Mouse (Mus musculus) kidney, embryonic 15.5 days (tissue): ENCODE data around the gene Gm14085. TPM values are rescaled to one million over a fixed set of nuclear protein-coding genes. Genes with fewer than 3 reads are reported as not detected.
"Not testable (repeated sequence)": the region's sequence is repeated elsewhere in the genome, so short reads cannot be mapped to it uniquely, and the experiment has no call there.

Experiments
- ATAC-seq: fragments of 200-750 bp; cut with Nextera tagmentation; replicated peaks from 2 replicates; pipeline ENCODE4 v1.8.0; 2017; ENCODE audit warnings: moderate TSS enrichment; ENCODE audit not compliant: low FRiP score
- H3K27ac ChIP-seq: fragments of 300-500 bp; sonication (generic); 2 replicates; pipeline ENCODE4 v1.5.1; 2015; ENCODE audit warnings: mild to moderate bottlenecking, inconsistent platforms
- H3K27me3 ChIP-seq: fragments of 300-500 bp; sonication (generic); 2 replicates; pipeline ENCODE4 v1.6.1; 2015; ENCODE audit warnings: inconsistent platforms
- H3K36me3 ChIP-seq: fragments of 300-500 bp; sonication (generic); 2 replicates; pipeline ENCODE4 v1.6.1; 2015; ENCODE audit warnings: inconsistent platforms
- H3K4me1 ChIP-seq: fragments of 300-500 bp; sonication (generic); 2 replicates; pipeline ENCODE4 v1.6.1; 2015; ENCODE audit warnings: inconsistent platforms
- H3K4me2 ChIP-seq: fragments of 300-500 bp; sonication (generic); 2 replicates; pipeline ENCODE4 v1.6.1; 2015; ENCODE audit warnings: moderate library complexity, mild to moderate bottlenecking, inconsistent platforms
- H3K4me3 ChIP-seq: fragments of 300-500 bp; sonication (generic); replicated peaks from 2 replicates; pipeline ENCODE4 v1.5.1; 2015; ENCODE audit warnings: mild to moderate bottlenecking, inconsistent platforms
- H3K9ac ChIP-seq: fragments of 300-500 bp; sonication (generic); 2 replicates; pipeline ENCODE4 v1.6.1; 2015; ENCODE audit warnings: mild to moderate bottlenecking, inconsistent platforms
- H3K9me3 ChIP-seq: fragments of 300-500 bp; sonication (generic); replicated peaks from 2 replicates; pipeline ENCODE4 v1.6.1; 2016; ENCODE audit warnings: inconsistent platforms
- WGBS: fragments of 180-500 bp; shearing (Covaris S2); methylation state at CpG from one replicate; pipeline ENCODE4 v1.1.7; 2015; ENCODE audit warnings: mixed read lengths; 5-methylcytosine and 5-hydroxymethylcytosine counted together
- polyA plus RNA-seq: library from polyadenylated mRNA; unstranded; fragments of >200 nt; fragmentation: Nextera tagmentation; extraction: Ambion mirVana; gene quantifications from 2 replicates; pipeline ENCODE4 v1.2.1, GENCODE M21; 2015

Gm14085 gene
- polyA plus RNA-seq, 1 experiment from 2014 or later = 0.12 TPM

GRCm38 (mm10) chr2:122485654-122486053, 913 bp downstream of the Gm14085 start:
- H3K9ac ChIP-seq, ATAC-seq, H3K4me1 ChIP-seq, H3K27ac ChIP-seq, H3K27me3 ChIP-seq, H3K9me3 ChIP-seq, H3K4me2 ChIP-seq, H3K4me3 ChIP-seq, H3K36me3 ChIP-seq: not testable (repeated sequence)
- WGBS = 64% methylated on average over 3 of the region's 3 CpGs

- not testable (repeated sequence) for H3K27me3 ChIP-seq, H3K36me3 ChIP-seq, H3K9ac ChIP-seq, ATAC-seq, H3K4me2 ChIP-seq, H3K9me3 ChIP-seq, H3K27ac ChIP-seq, H3K4me1 ChIP-seq, H3K4me3 ChIP-seq
Observed at GRCm38 (mm10) chr2:122486122-122486521, 1.4 kb downstream of the Gm14085 start.

GRCm38 (mm10) chr2:122486674-122487073, 1.9 kb downstream of the Gm14085 start:
- Histone ChIP-seq H3K4me2 (no peak overlapping the region), H3K27ac (no peak overlapping the region), H3K9ac (no peak overlapping the region), H3K9me3 (no peaks in the 10 kb centered on the region), H3K36me3 (no peaks in the 10 kb centered on the region), H3K4me1 (no peaks in the 10 kb centered on the region), H3K27me3 (no peaks in the 10 kb centered on the region), H3K4me3 (no peak overlapping the region)
- 92% methylated on average over 2 of the region's 2 CpGs for WGBS
- ATAC-seq = no peak

- H3K9me3 ChIP-seq, H3K4me3 ChIP-seq: not testable (repeated sequence)
- 89% methylated on average over 1 of the region's 1 CpGs for WGBS
Observed at GRCm38 (mm10) chr2:122529696-122530095, 45.0 kb downstream of the Gm14085 start.

GRCm38 (mm10) chr2:122531290-122531689, 46.5 kb downstream of the Gm14085 start:
- no peak overlapping the region for H3K4me2 ChIP-seq
- H3K27ac ChIP-seq = no peak overlapping the region
- H3K9me3 ChIP-seq = no peaks in the 10 kb centered on the region
- H3K27me3 ChIP-seq = no peaks in the 10 kb centered on the region
- ATAC-seq = no peak
- no peak overlapping the region for H3K9ac ChIP-seq
- WGBS = 85% methylated on average over 7 of the region's 7 CpGs
- no peaks in the 10 kb centered on the region for H3K36me3 ChIP-seq
- H3K4me3 ChIP-seq = no peak overlapping the region
- no peaks in the 10 kb centered on the region for H3K4me1 ChIP-seq

More at GRCm38 (mm10) chr2:122529696-122530095, 45.0 kb downstream of the Gm14085 start:
- H3K9ac ChIP-seq, H3K36me3 ChIP-seq, H3K27me3 ChIP-seq, H3K4me2 ChIP-seq, H3K27ac ChIP-seq, ATAC-seq, H3K4me1 ChIP-seq: not testable (repeated sequence)

- Histone ChIP-seq H3K4me3 (no peak overlapping the region), H3K4me2 (no peak overlapping the region), H3K9me3 (no peaks in the 10 kb centered on the region), H3K27me3 (no peaks in the 10 kb centered on the region), H3K27ac (no peak overlapping the region), H3K9ac (no peak overlapping the region), H3K36me3 (no peaks in the 10 kb centered on the region), H3K4me1 (no peaks in the 10 kb centered on the region)
- no peak for ATAC-seq
- 68% methylated on average over 2 of the region's 2 CpGs for WGBS
Observed at GRCm38 (mm10) chr2:122531726-122532125, 47.0 kb downstream of the Gm14085 start.

- no peak overlapping the region for H3K4me2 ChIP-seq
- WGBS = 77% methylated on average over 2 of the region's 2 CpGs
- no peak overlapping the region for H3K9ac ChIP-seq
- H3K9me3 ChIP-seq = no peaks in the 10 kb centered on the region
- H3K4me1 ChIP-seq = no peaks in the 10 kb centered on the region
- H3K27me3 ChIP-seq = no peaks in the 10 kb centered on the region
- no peak overlapping the region for H3K4me3 ChIP-seq
- no peaks in the 10 kb centered on the region for H3K36me3 ChIP-seq
- no peak for ATAC-seq
- H3K27ac ChIP-seq = no peak overlapping the region
Observed at GRCm38 (mm10) chr2:122532136-122532801, 47.5 kb downstream of the Gm14085 start.

- no peak overlapping the region for H3K4me2 ChIP-seq
- H3K9me3 ChIP-seq = no peaks in the 10 kb centered on the region
- no peaks in the 10 kb centered on the region for H3K27me3 ChIP-seq
- no peak overlapping the region for H3K27ac ChIP-seq
- no peaks in the 10 kb centered on the region for H3K4me1 ChIP-seq
- H3K36me3 ChIP-seq = no peaks in the 10 kb centered on the region
- no peak overlapping the region for H3K9ac ChIP-seq
- no peak for ATAC-seq
- 97% methylated on average over 2 of the region's 2 CpGs for WGBS
- no peak overlapping the region for H3K4me3 ChIP-seq
Observed at GRCm38 (mm10) chr2:122532802-122533186, 48.1 kb downstream of the Gm14085 start.

GRCm38 (mm10) chr2:122533378-122533777, 48.6 kb downstream of the Gm14085 start:
- Histone ChIP-seq H3K9me3 (no peaks in the 10 kb centered on the region), H3K9ac (no peak overlapping the region), H3K4me1 (no peaks in the 10 kb centered on the region), H3K36me3 (no peaks in the 10 kb centered on the region), H3K4me3 (no peak overlapping the region), H3K4me2 (no peak overlapping the region), H3K27ac (no peak overlapping the region), H3K27me3 (no peaks in the 10 kb centered on the region)
- ATAC-seq = no peak
- 85% methylated on average over 2 of the region's 2 CpGs for WGBS

- WGBS = 83% methylated on average over 2 of the region's 2 CpGs
- H3K4me1 ChIP-seq = no peaks in the 10 kb centered on the region
- no peak overlapping the region for H3K27ac ChIP-seq
- no peak overlapping the region for H3K4me2 ChIP-seq
- no peaks in the 10 kb centered on the region for H3K27me3 ChIP-seq
- no peaks in the 10 kb centered on the region for H3K9me3 ChIP-seq
- no peak overlapping the region for H3K9ac ChIP-seq
- no peak overlapping the region for H3K4me3 ChIP-seq
- ATAC-seq = no peak
- H3K36me3 ChIP-seq = no peaks in the 10 kb centered on the region
Observed at GRCm38 (mm10) chr2:122534671-122535070, 49.9 kb downstream of the Gm14085 start.

- Histone ChIP-seq H3K9ac (no peak overlapping the region), H3K4me3 (no peak overlapping the region), H3K4me2 (no peak overlapping the region), H3K9me3 (no peaks in the 10 kb centered on the region), H3K36me3 (no peaks in the 10 kb centered on the region), H3K27me3 (no peaks in the 10 kb centered on the region), H3K27ac (no peak overlapping the region), H3K4me1 (no peaks in the 10 kb centered on the region)
- ATAC-seq = no peak
- 35% methylated on average over 2 of the region's 2 CpGs for WGBS
Observed at GRCm38 (mm10) chr2:122558317-122558716, 73.6 kb downstream of the Gm14085 start.

GRCm38 (mm10) chr2:122561221-122561620, 76.5 kb downstream of the Gm14085 start:
- Histone ChIP-seq H3K9ac (no peak overlapping the region), H3K27ac (no peak overlapping the region), H3K4me2 (no peak overlapping the region), H3K4me3 (no peak overlapping the region), H3K9me3 (no peaks in the 10 kb centered on the region), H3K36me3 (no peaks in the 10 kb centered on the region), H3K4me1 (no peaks in the 10 kb centered on the region), H3K27me3 (no peaks in the 10 kb centered on the region)
- 91% methylated on average over 5 of the region's 5 CpGs for WGBS
- no peak for ATAC-seq

GRCm38 (mm10) chr2:122562251-122562650, 77.5 kb downstream of the Gm14085 start:
- ATAC-seq = no peak
- WGBS = 94% methylated on average over 1 of the region's 1 CpGs

More at GRCm38 (mm10) chr2:122562251-122562650, 77.5 kb downstream of the Gm14085 start:
- H3K36me3 ChIP-seq = no peaks in the 10 kb centered on the region
- H3K27me3 ChIP-seq = no peaks in the 10 kb centered on the region
- no peak overlapping the region for H3K9ac ChIP-seq
- no peaks in the 10 kb centered on the region for H3K9me3 ChIP-seq
- no peaks in the 10 kb centered on the region for H3K4me1 ChIP-seq
- H3K4me3 ChIP-seq = no peak overlapping the region
- no peak overlapping the region for H3K27ac ChIP-seq
- no peak overlapping the region for H3K4me2 ChIP-seq
